Mouse (Mus musculus) MEL (cell line): ENCODE results near the gene Cacna1i. TPM values are rescaled to one million over a fixed set of nuclear protein-coding genes. Genes with fewer than 3 reads are reported as not detected.

Source experiments
- DNase-seq: peaks from one replicate; pipeline ENCODE4 v3.0.0; 2011; ENCODE audit warnings: low read depth, low spot score
- H3K27ac ChIP-seq: 2 replicates; pipeline ENCODE4 v1.5.1; 2012; ENCODE audit warnings: low read depth, mild to moderate bottlenecking, control low read depth, low read length, moderate library complexity; ENCODE audit not compliant: control insufficient read depth
- H3K27me3 ChIP-seq, 2 experiments: fragments of 150-350 bp in 1 of 2; sonication (generic) in 1 of 2; 2 replicates each; pipeline ENCODE4 v1.6.1; 2012; ENCODE audit warnings: low read length in 2 of 2, mild to moderate bottlenecking in 2 of 2, improper control_type of control experiment in 1 of 2, moderate library complexity in 1 of 2; ENCODE audit not compliant: insufficient read depth in 2 of 2, control insufficient read depth in 1 of 2
- H3K36me3 ChIP-seq, 2 experiments: 2 replicates each; pipeline ENCODE4 v1.6.1; 2012 to 2014; ENCODE audit warnings: low read length in 2 of 2, improper control_type of control experiment in 1 of 2, inconsistent platforms in 1 of 2, mild to moderate bottlenecking in 1 of 2; ENCODE audit not compliant: insufficient read depth in 2 of 2, control insufficient read depth in 1 of 2
- H3K4me1 ChIP-seq, 2 experiments: fragments of 150-350 bp in 1 of 2; sonication (generic) in 1 of 2; 2 replicates each; pipeline ENCODE4 v1.6.1; 2012; ENCODE audit warnings: low read length in 2 of 2, improper control_type of control experiment in 1 of 2, mild to moderate bottlenecking in 1 of 2; ENCODE audit not compliant: insufficient read depth in 2 of 2, control insufficient read depth in 1 of 2
- H3K4me3 ChIP-seq, 2 experiments: fragments of 150-350 bp in 1 of 2; sonication (generic) in 1 of 2; 2 replicates each; pipeline ENCODE4 v1.5.1; 2012; ENCODE audit warnings: low read depth in 2 of 2, low read length in 2 of 2, mild to moderate bottlenecking in 2 of 2, moderate library complexity in 2 of 2, control low read depth in 1 of 2, improper control_type of control experiment in 1 of 2; ENCODE audit not compliant: control insufficient read depth in 1 of 2, insufficient read depth in 1 of 2
- H3K79me2 ChIP-seq: 2 replicates; pipeline ENCODE4 v1.6.1; 2012; ENCODE audit warnings: mild to moderate bottlenecking, low read length, moderate library complexity; ENCODE audit not compliant: control insufficient read depth, poor library complexity, insufficient read depth
- H3K9ac ChIP-seq: 2 replicates; pipeline ENCODE4 v1.6.1; 2012; ENCODE audit warnings: low read depth, mild to moderate bottlenecking, control low read depth, low read length, moderate library complexity; ENCODE audit not compliant: control insufficient read depth, poor library complexity, severe bottlenecking
- H3K9me3 ChIP-seq: fragments of 150-350 bp; sonication (generic); replicated peaks from 2 replicates; pipeline ENCODE4 v1.6.1; 2012; ENCODE audit warnings: mild to moderate bottlenecking, low read length, improper control_type of control experiment, moderate library complexity; ENCODE audit not compliant: insufficient read depth
- BHLHE40 ChIP-seq: IDR thresholded peaks from 2 replicates; pipeline ENCODE4 v1.6.1; 2012; ENCODE audit warnings: low read depth, mild to moderate bottlenecking, inconsistent platforms, low read length, improper control_type of control experiment, borderline replicate concordance
- CHD1 ChIP-seq: IDR thresholded peaks from 2 replicates; pipeline ENCODE4 v1.6.1; 2012; ENCODE audit warnings: low read depth, mild to moderate bottlenecking, inconsistent platforms, low read length, improper control_type of control experiment
- CHD2 ChIP-seq: IDR thresholded peaks from 2 replicates; pipeline ENCODE4 v1.6.1; 2011; ENCODE audit warnings: low read length, improper control_type of control experiment
- ELF1 ChIP-seq: IDR thresholded peaks from 2 replicates; pipeline ENCODE4 v1.6.1; 2014; ENCODE audit warnings: low read depth, mild to moderate bottlenecking, inconsistent platforms, low read length, improper control_type of control experiment, moderate library complexity
- EP300 ChIP-seq, 2 experiments: IDR thresholded peaks; 2 replicates each; pipeline ENCODE4 v1.6.1; 2011; ENCODE audit warnings: improper control_type of control experiment in 2 of 2, low read length in 2 of 2, low read depth in 1 of 2, mild to moderate bottlenecking in 1 of 2
- ETS1 ChIP-seq: IDR thresholded peaks from 2 replicates; pipeline ENCODE4 v1.6.1; 2012; ENCODE audit warnings: low read depth, mild to moderate bottlenecking, inconsistent platforms, low read length, improper control_type of control experiment, moderate library complexity
- GABPA ChIP-seq: IDR thresholded peaks from 2 replicates; pipeline ENCODE4 v1.6.1; 2012; ENCODE audit warnings: low read depth, mild to moderate bottlenecking, inconsistent platforms, low read length, improper control_type of control experiment, moderate library complexity
- HCFC1 ChIP-seq: IDR thresholded peaks from 2 replicates; pipeline ENCODE4 v1.6.1; 2012; ENCODE audit warnings: low read depth, mild to moderate bottlenecking, inconsistent platforms, low read length, improper control_type of control experiment, moderate library complexity
- MAFK ChIP-seq: IDR thresholded peaks from 2 replicates; pipeline ENCODE4 v1.6.1; 2011; ENCODE audit warnings: low read depth, mild to moderate bottlenecking, low read length, improper control_type of control experiment, borderline replicate concordance
- MAX ChIP-seq: IDR thresholded peaks from 2 replicates; pipeline ENCODE4 v1.6.1; 2011; ENCODE audit warnings: low read length, improper control_type of control experiment
- MAZ ChIP-seq: IDR thresholded peaks from 2 replicates; pipeline ENCODE4 v1.6.1; 2012; ENCODE audit warnings: low read depth, mild to moderate bottlenecking, inconsistent platforms, low read length, improper control_type of control experiment
- MEF2A ChIP-seq: IDR thresholded peaks from 2 replicates; pipeline ENCODE4 v1.6.1; 2014; ENCODE audit warnings: low read depth, mild to moderate bottlenecking, inconsistent platforms, low read length, improper control_type of control experiment; ENCODE audit not compliant: poor library complexity, insufficient replicate concordance, severe bottlenecking; ENCODE audit errors: extremely low read depth
- MXI1 ChIP-seq: IDR thresholded peaks from 2 replicates; pipeline ENCODE4 v1.6.1; 2011; ENCODE audit warnings: mild to moderate bottlenecking, low read depth, low read length, improper control_type of control experiment
- MYC ChIP-seq: IDR thresholded peaks from 2 replicates; pipeline ENCODE4 v1.6.1; 2011; ENCODE audit warnings: low read depth, mild to moderate bottlenecking, low read length, improper control_type of control experiment, moderate library complexity
- POLR2AphosphoS2 ChIP-seq: IDR thresholded peaks from 2 replicates; pipeline ENCODE4 v1.6.1; 2011; ENCODE audit warnings: low read length, improper control_type of control experiment
- POLR2AphosphoS5 ChIP-seq: IDR thresholded peaks from 2 replicates; pipeline ENCODE4 v1.6.1; 2012; ENCODE audit warnings: low read depth, borderline replicate concordance, mild to moderate bottlenecking, inconsistent platforms, low read length, moderate library complexity, mixed read lengths
- RCOR1 ChIP-seq: IDR thresholded peaks from 2 replicates; pipeline ENCODE4 v1.6.1; 2012; ENCODE audit warnings: low read depth, mild to moderate bottlenecking, inconsistent platforms, low read length, improper control_type of control experiment
- SMC3 ChIP-seq: IDR thresholded peaks from 2 replicates; pipeline ENCODE4 v1.6.1; 2011; ENCODE audit warnings: low read depth, low read length, improper control_type of control experiment
- TAL1 ChIP-seq: IDR thresholded peaks from 2 replicates; pipeline ENCODE4 v1.6.1; 2012; ENCODE audit warnings: mild to moderate bottlenecking, inconsistent platforms, low read length, moderate library complexity, mixed read lengths
- TBP ChIP-seq: IDR thresholded peaks from 2 replicates; pipeline ENCODE4 v1.8.0; 2011; ENCODE audit warnings: low read depth, low read length, improper control_type of control experiment
- TCF12 ChIP-seq: IDR thresholded peaks from 2 replicates; pipeline ENCODE4 v1.6.1; 2014; ENCODE audit warnings: low read depth, mild to moderate bottlenecking, inconsistent platforms, low read length, improper control_type of control experiment, moderate library complexity
- UBTF ChIP-seq: IDR thresholded peaks from 2 replicates; pipeline ENCODE4 v1.6.1; 2012; ENCODE audit warnings: low read depth, mild to moderate bottlenecking, inconsistent platforms, low read length, improper control_type of control experiment, moderate library complexity, borderline replicate concordance; ENCODE audit not compliant: insufficient read depth
- USF1 ChIP-seq: IDR thresholded peaks from 2 replicates; pipeline ENCODE4 v1.6.1; 2014; ENCODE audit warnings: low read depth, mild to moderate bottlenecking, inconsistent platforms, low read length, improper control_type of control experiment, moderate library complexity
- ZKSCAN1 ChIP-seq: IDR thresholded peaks from 2 replicates; pipeline ENCODE4 v1.6.1; 2012; ENCODE audit warnings: low read depth, mild to moderate bottlenecking, inconsistent platforms, low read length, improper control_type of control experiment, moderate library complexity
- ZNF384 ChIP-seq: IDR thresholded peaks from 2 replicates; pipeline ENCODE4 v1.6.1; 2012; ENCODE audit warnings: low read depth, mild to moderate bottlenecking, inconsistent platforms, low read length, improper control_type of control experiment
- polyA plus RNA-seq, 2 experiments: library from polyadenylated mRNA; stranded (reverse) in 1 of 2; unstranded in 1 of 2; fragments of >175 nt in 1 of 2; fragments of >200 nt in 1 of 2; gene quantifications; 2 replicates each; pipeline versions ENCODE4 v1.2.1 to v1.2.4; 2012; ENCODE audit warnings: low replicate concordance in 2 of 2, low read depth in 1 of 2; ENCODE audit not compliant: insufficient read length in 2 of 2, insufficient read depth in 1 of 2, missing spikeins in 1 of 2
- total RNA-seq: library from RNA; depleted of rRNA; stranded (reverse); fragments of 300-350 nt; gene quantifications from 2 replicates; pipeline ENCODE4 v1.2.3, GENCODE M21; 2012

Cacna1i gene
- total and polyA plus RNA-seq, 3 experiments: not detected

- Histone ChIP-seq H3K4me3 (no peak overlapping the region), H3K79me2 (no peaks in the 10 kb centered on the region), H3K36me3 (no peaks in the 10 kb centered on the region), H3K9ac (no peak overlapping the region), H3K27ac (no peak overlapping the region), H3K4me1 (no peaks in the 10 kb centered on the region), H3K9me3 (no peaks in the 10 kb centered on the region), H3K27me3 (peaks cover 0 to 2% of the 10 kb centered on the region in 2 experiments; a peak in 2 of 4 replicates)
- DNase-seq: no peak
- TF ChIP-seq MAX (no peak), HCFC1 (no peak), TAL1 (no peak), EP300 (IDR thresholded peaks at IDR 0.05; ENCODE audit: low read depth in 1 of 2, low read length in 2 of 2) (no peak), SMC3 (no peak), GABPA (no peak), POLR2AphosphoS2 (no peak), RCOR1 (no peak), BHLHE40 (no peak), UBTF (no peak)
Measured at GRCm38 (mm10) chr15:80430324-80430723, 143.3 kb downstream of the Cacna1i start.

GRCm38 (mm10) chr15:80436961-80437360, 149.9 kb downstream of the Cacna1i start:
- no peaks in the 10 kb centered on the region for H3K9me3 ChIP-seq
- no peak overlapping the region for H3K27ac ChIP-seq

GRCm38 (mm10) chr15:80437996-80438395, 151.0 kb downstream of the Cacna1i start:
- H3K4me3 ChIP-seq: no peak overlapping the region
- peaks cover 0 to 3% of the 10 kb centered on the region in 2 experiments; a peak in 1 of 4 replicates for H3K4me1 ChIP-seq
- H3K27me3 ChIP-seq: no peaks in the 10 kb centered on the region; a peak in 1 of 4 replicates
- no peak overlapping the region for H3K27ac ChIP-seq
- no peaks in the 10 kb centered on the region for H3K79me2 ChIP-seq
- H3K9me3 ChIP-seq: no peaks in the 10 kb centered on the region
- no peaks in the 10 kb centered on the region for H3K36me3 ChIP-seq
- H3K9ac ChIP-seq: no peak overlapping the region
- TF ChIP-seq CHD2 (no peak), MYC (no peak), POLR2AphosphoS5 (no peak), TBP (no peak), MEF2A (no peak), TCF12 (no peak), MXI1 (no peak), ZNF384 (no peak), ETS1 (no peak), USF1 (no peak)
- no peak for DNase-seq

More at GRCm38 (mm10) chr15:80436961-80437360, 149.9 kb downstream of the Cacna1i start:
- Histone ChIP-seq H3K9ac (no peak overlapping the region), H3K4me1 (peaks cover 0 to 3% of the 10 kb centered on the region in 2 experiments; a peak in 1 of 4 replicates), H3K79me2 (no peaks in the 10 kb centered on the region), H3K27me3 (no peaks in the 10 kb centered on the region; a peak in 1 of 4 replicates), H3K36me3 (no peaks in the 10 kb centered on the region), H3K4me3 (no peak overlapping the region)
- no peak for DNase-seq
- TF ChIP-seq MEF2A (no peak), CHD1 (no peak), EP300 (IDR thresholded peaks at IDR 0.05; ENCODE audit: low read depth in 1 of 2, low read length in 2 of 2) (no peak), CHD2 (no peak), MAFK (no peak), ELF1 (no peak), ZKSCAN1 (no peak), BHLHE40 (no peak), TAL1 (no peak), POLR2AphosphoS5 (no peak), MAZ (no peak)
- TF ChIP-seq, all 39 proteins: peak for 0
